Mouse (Mus musculus): Measurements from ENCODE around the gene Tbc1d4.

DNA sequence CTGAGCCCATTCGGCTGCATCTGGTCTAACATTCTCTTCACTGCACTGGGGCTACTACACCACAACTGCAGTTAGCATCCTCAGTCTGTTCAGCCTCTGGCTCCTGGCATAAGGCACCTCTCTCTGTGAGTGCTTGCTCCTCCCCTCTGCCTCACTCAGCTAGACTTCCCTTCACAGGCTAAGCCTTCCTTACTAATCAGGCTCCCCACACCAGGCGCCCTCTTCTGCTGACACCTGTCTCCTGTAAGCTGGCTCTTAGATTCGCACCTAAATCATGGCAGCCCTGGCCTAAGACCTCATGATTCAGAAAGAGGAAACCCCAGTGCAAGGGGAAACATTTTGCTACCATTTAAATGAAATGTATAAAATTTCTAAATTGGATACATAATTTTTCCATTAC lies 122.4 kb downstream of the Tbc1d4 start:
- TF ChIP-seq EP300 (IDR thresholded peaks at IDR 0.05; ENCODE audit: insufficient read depth, low read depth, low read length) (no peak), CTCF (IDR thresholded peaks at IDR 0.05; ENCODE audit: low read depth, low read length) (no peak)

Data from ES-Bruce4 (cell line).